ENCODE assay signal across 8 mouse cellular contexts in genomic region chr9:101078579-101078978, GRCm38 (mm10). TPM values are rescaled to one million over a fixed set of nuclear protein-coding genes. Genes with fewer than 3 reads are reported as not detected.
DNase-seq lines count a peak whose midpoint lies in the region; ATAC-seq lines count a peak whose summit lies in the region.

No protein-coding gene starts in this region.

- H3K27ac ChIP-seq in forebrain, embryonic 12.5 days: no peak overlapping the region
- peak overlapping the region; percentile 52; the same call in 1 of the 2 replicates for H3K27ac ChIP-seq in liver, embryonic 12.5 days

- H3K4me2 ChIP-seq in forebrain, embryonic 12.5 days: peak overlapping the region; percentile 46
- H3K4me2 ChIP-seq in liver, embryonic 12.5 days: peak overlapping the region; percentile 88

- peaks cover 2% of the 10 kb centered on the region; the same call in 1 of the 2 replicates for H3K36me3 ChIP-seq in forebrain, embryonic 12.5 days (replicated peaks)
- H3K36me3 ChIP-seq in liver, embryonic 12.5 days: peaks cover 27% of the 10 kb centered on the region

- H3K27me3 ChIP-seq in forebrain, embryonic 12.5 days: no peaks in the 10 kb centered on the region
- H3K27me3 ChIP-seq in liver, embryonic 12.5 days (replicated peaks): no peaks in the 10 kb centered on the region

- peak; percentile 13 to 21 for DNase-seq in cerebellum, postnatal 25 days
- no peak for DNase-seq in cerebellum, adult 9-11 months
- peak; percentile 66 for DNase-seq in A20 (ENCODE audit: low read depth, low spot score)
- DNase-seq in thymus, postnatal 4 days: peak; percentile 36
- DNase-seq in adrenal gland, adult 8-10 months: no peak
- no peak for DNase-seq in adrenal gland, adult 18-20 months (ENCODE audit: low spot score in 2 of 2)

- no peak for ATAC-seq in forebrain, embryonic 12.5 days (ENCODE audit: low FRiP score)
- ATAC-seq in liver, embryonic 12.5 days: no peak

- no peaks in the 10 kb centered on the region for H3K9me3 ChIP-seq in forebrain, embryonic 12.5 days
- no peaks in the 10 kb centered on the region for H3K9me3 ChIP-seq in liver, embryonic 12.5 days (replicated peaks)

- peak overlapping the region; percentile 18 for H3K4me3 ChIP-seq in forebrain, embryonic 12.5 days (replicated peaks)
- H3K4me3 ChIP-seq in liver, embryonic 12.5 days: peak overlapping the region; percentile 98

- no peak overlapping the region; the same call in 1 of the 2 replicates for H3K9ac ChIP-seq in forebrain, embryonic 12.5 days
- H3K9ac ChIP-seq in liver, embryonic 12.5 days: peak overlapping the region; percentile 51

- H3K4me1 ChIP-seq in forebrain, embryonic 12.5 days: peaks cover 33% of the 10 kb centered on the region
- H3K4me1 ChIP-seq in liver, embryonic 12.5 days: peaks cover 50% of the 10 kb centered on the region

- WGBS in forebrain, embryonic 12.5 days: 80% methylated on average over 4 of the region's 4 CpGs
- 60% methylated on average over 4 of the region's 4 CpGs for WGBS in liver, embryonic 12.5 days (ENCODE audit: insufficient replicate concordance)

RNA-seq across cellular contexts. Expression of gene Msl2, which starts 4.7 kb away (rescaled TPM):
- 7.6 and 8.0 TPM in 2 replicates for polyA plus RNA-seq in forebrain, embryonic 12.5 days (2016; fragmentation: Nextera tagmentation; extraction: Ambion mirVana)
- polyA plus RNA-seq in liver, embryonic 12.5 days (2016; fragmentation: Nextera tagmentation; extraction: Ambion mirVana): 6.2 TPM in 2 replicates
- 10 to 100 TPM; 54.2 to 57.2 (median 54.9) TPM for total RNA-seq in adrenal gland, adult 8-10 months (2022)
- total RNA-seq in adrenal gland, adult 18-20 months (2021): 10 to 100 TPM; 44.3 to 52.1 TPM

RNA-seq across cellular contexts. Expression of gene Pccb, which starts 43.9 kb away (rescaled TPM):
- polyA plus RNA-seq in forebrain, embryonic 12.5 days (2016; fragmentation: Nextera tagmentation; extraction: Ambion mirVana): 16.6 and 17.0 TPM in 2 replicates
- 6.7 and 7.2 TPM in 2 replicates for polyA plus RNA-seq in liver, embryonic 12.5 days (2016; fragmentation: Nextera tagmentation; extraction: Ambion mirVana)
- 100 to 1,000 TPM in 2 of 4 experiments, 10 to 100 TPM in 2; 83.5 to 171 (median 127) TPM for total RNA-seq in adrenal gland, adult 8-10 months (2022)
- total RNA-seq in adrenal gland, adult 18-20 months (2021): 100 to 1,000 TPM; 157 to 175 TPM

Comparison
In these comparisons a context has a peak if more than half of its experiments do, and no peak if none do; other contexts are left out.
1. DNase-seq: peak in cerebellum, postnatal 25 days (2 of 2), A20 (single experiment) and thymus, postnatal 4 days (single experiment); none in cerebellum, adult 9-11 months (single experiment), adrenal gland, adult 8-10 months (single experiment) and adrenal gland, adult 18-20 months (0 of 2).